Mouse (Mus musculus) myocyte (in vitro differentiated cells): ENCODE measurements at regions not wholly inside any gene's neighbourhood (a gene's known extent, or its start where the extent isn't known, plus 50 kb on each side); places are given as distances from the start of the nearest gene placed in this dataset.

Source experiments
- H3K27me3 ChIP-seq: one replicate; pipeline ENCODE4 v1.6.1; 2011; ENCODE audit not compliant: control insufficient read depth, insufficient read depth, insufficient read length
- H3K36me3 ChIP-seq: one replicate; pipeline ENCODE4 v1.6.1; 2011; ENCODE audit not compliant: control insufficient read depth, insufficient read depth
- H3K4me2 ChIP-seq: one replicate; pipeline ENCODE4 v1.6.1; 2011; ENCODE audit warnings: low read depth, control low read depth
- H3K4me3 ChIP-seq: one replicate; pipeline ENCODE4 v1.5.1; 2011; ENCODE audit warnings: mild to moderate bottlenecking, control low read depth, moderate library complexity
- H3K79me2 ChIP-seq: one replicate; pipeline ENCODE4 v1.6.1; 2011; ENCODE audit not compliant: control insufficient read depth, insufficient read depth
- H3ac ChIP-seq: one replicate; pipeline ENCODE4 v1.6.1; 2011; ENCODE audit not compliant: control insufficient read depth, insufficient read length
- CEBPB ChIP-seq: IDR thresholded peaks from 2 replicates; pipeline ENCODE4 v1.6.1; 2011; ENCODE audit warnings: mild to moderate bottlenecking, moderate library complexity; ENCODE audit not compliant: poor library complexity, insufficient read depth, severe bottlenecking
- E2F4 ChIP-seq: IDR thresholded peaks from one replicate; pipeline ENCODE4 v1.6.1; 2011; ENCODE audit warnings: mild to moderate bottlenecking, control low read depth, moderate library complexity; ENCODE audit not compliant: insufficient read depth
- MAX ChIP-seq: IDR thresholded peaks from one replicate; pipeline ENCODE4 v1.6.1; 2011; ENCODE audit warnings: low read depth, mild to moderate bottlenecking, control low read depth
- MYOD1 ChIP-seq, 3 experiments: IDR thresholded peaks; one replicate each; pipeline ENCODE4 v1.6.1; 2011; ENCODE audit warnings: control low read depth in 2 of 3, low read depth in 2 of 3, mild to moderate bottlenecking in 2 of 3, moderate library complexity in 1 of 3; ENCODE audit not compliant: insufficient read length in 2 of 3, control insufficient read depth in 1 of 3
- MYOG ChIP-seq, 3 experiments: IDR thresholded peaks; one replicate each; pipeline ENCODE4 v1.6.1; 2011; ENCODE audit warnings: control low read depth in 2 of 3, low read depth in 2 of 3, mild to moderate bottlenecking in 2 of 3; ENCODE audit not compliant: insufficient read length in 2 of 3, control insufficient read depth in 1 of 3, insufficient read depth in 1 of 3
- POLR2A ChIP-seq: IDR thresholded peaks from one replicate; pipeline ENCODE4 v1.6.1; 2011; ENCODE audit warnings: low read depth, mild to moderate bottlenecking, control low read depth, moderate library complexity; ENCODE audit not compliant: insufficient read length
- POLR2AphosphoS2 ChIP-seq: IDR thresholded peaks from one replicate; pipeline ENCODE4 v1.6.1; 2011; ENCODE audit warnings: low read depth, control low read depth; ENCODE audit not compliant: insufficient read length
- REST ChIP-seq: IDR thresholded peaks from one replicate; pipeline ENCODE4 v1.6.1; 2011; ENCODE audit warnings: mild to moderate bottlenecking, control low read depth, moderate library complexity; ENCODE audit not compliant: insufficient read depth, insufficient read length
- SRF ChIP-seq: IDR thresholded peaks from one replicate; pipeline ENCODE4 v1.6.1; 2011; ENCODE audit warnings: low read depth; ENCODE audit not compliant: control insufficient read depth, insufficient read length
- TCF12 ChIP-seq: IDR thresholded peaks from one replicate; pipeline ENCODE4 v1.6.1; 2011; ENCODE audit warnings: mild to moderate bottlenecking, control low read depth; ENCODE audit not compliant: poor library complexity, insufficient read depth, severe bottlenecking
- TCF3 ChIP-seq: IDR thresholded peaks from one replicate; pipeline ENCODE4 v1.6.1; 2011; ENCODE audit warnings: low read depth, control low read depth; ENCODE audit not compliant: insufficient read length
- USF1 ChIP-seq: IDR thresholded peaks from one replicate; pipeline ENCODE4 v1.6.1; 2011; ENCODE audit warnings: low read depth, mild to moderate bottlenecking, control low read depth, moderate library complexity

- Histone ChIP-seq H3K27me3 (no peaks in the 10 kb centered on the region), H3K4me2 (no peak overlapping the region), H3K79me2 (no peaks in the 10 kb centered on the region), H3K36me3 (no peaks in the 10 kb centered on the region), H3K4me3 (no peak overlapping the region), H3ac (no peak overlapping the region)
- no peak for TF ChIP-seq REST
- no peak for TF ChIP-seq SRF
- no peak for TF ChIP-seq POLR2AphosphoS2
- no peak for TF ChIP-seq POLR2A
- no peak for TF ChIP-seq TCF3
- TF ChIP-seq MYOG (IDR thresholded peaks at IDR 0.05; ENCODE audit: control insufficient read depth in 1 of 3, insufficient read depth in 1 of 3, insufficient read length in 2 of 3, low read depth in 2 of 3) = no peak
- TF ChIP-seq USF1 = no peak
- no peak for TF ChIP-seq E2F4
- TF ChIP-seq TCF12 = no peak
- no peak for TF ChIP-seq CEBPB
- TF ChIP-seq MAX = no peak
- TF ChIP-seq MYOD1 (IDR thresholded peaks at IDR 0.05; ENCODE audit: control insufficient read depth in 1 of 3, insufficient read length in 2 of 3, low read depth in 2 of 3) = no peak
Observed at GRCm38 (mm10) chr17:9926308-9926707, 256.8 kb upstream of the Pabpc6 start.

GRCm38 (mm10) chr17:9921326-9921725 is 251.8 kb upstream of the Pabpc6 start:
- no peak overlapping the region for H3ac ChIP-seq
- H3K4me2 ChIP-seq = no peak overlapping the region
- no peaks in the 10 kb centered on the region for H3K27me3 ChIP-seq
- H3K79me2 ChIP-seq = no peaks in the 10 kb centered on the region
- TF ChIP-seq MYOG (IDR thresholded peaks at IDR 0.05; ENCODE audit: control insufficient read depth in 1 of 3, insufficient read depth in 1 of 3, insufficient read length in 2 of 3, low read depth in 2 of 3) = no peak
- TF ChIP-seq MYOD1 (IDR thresholded peaks at IDR 0.05; ENCODE audit: control insufficient read depth in 1 of 3, insufficient read length in 2 of 3, low read depth in 2 of 3) = no peak
- no peak for TF ChIP-seq REST
- no peak for TF ChIP-seq SRF
- TF ChIP-seq MAX = no peak
- no peak for TF ChIP-seq TCF12
- TF ChIP-seq E2F4 = no peak
- no peak for TF ChIP-seq POLR2AphosphoS2
- no peak for TF ChIP-seq USF1
- TF ChIP-seq POLR2A = no peak
- TF ChIP-seq TCF3 = no peak
- no peak for TF ChIP-seq CEBPB
- H3K36me3 ChIP-seq = no peaks in the 10 kb centered on the region
- no peak overlapping the region for H3K4me3 ChIP-seq

- Histone ChIP-seq H3K36me3 (no peaks in the 10 kb centered on the region), H3K27me3 (no peaks in the 10 kb centered on the region), H3K4me2 (no peak overlapping the region), H3ac (no peak overlapping the region), H3K79me2 (no peaks in the 10 kb centered on the region), H3K4me3 (no peak overlapping the region)
- TF ChIP-seq E2F4 = no peak
Observed at GRCm38 (mm10) chr17:9917031-9917430, 247.5 kb upstream of the Pabpc6 start.

GRCm38 (mm10) chr17:9910856-9911255 is 241.3 kb upstream of the Pabpc6 start:
- no peaks in the 10 kb centered on the region for H3K79me2 ChIP-seq
- TF ChIP-seq TCF3 = no peak
- TF ChIP-seq REST = no peak
- TF ChIP-seq MYOD1 (IDR thresholded peaks at IDR 0.05; ENCODE audit: control insufficient read depth in 1 of 3, insufficient read length in 2 of 3, low read depth in 2 of 3) = no peak
- TF ChIP-seq MAX = no peak
- TF ChIP-seq E2F4 = no peak
- no peak for TF ChIP-seq CEBPB
- no peak for TF ChIP-seq USF1
- no peak for TF ChIP-seq POLR2AphosphoS2
- TF ChIP-seq SRF = no peak
- no peak for TF ChIP-seq POLR2A
- TF ChIP-seq MYOG (IDR thresholded peaks at IDR 0.05; ENCODE audit: control insufficient read depth in 1 of 3, insufficient read depth in 1 of 3, insufficient read length in 2 of 3, low read depth in 2 of 3) = no peak
- no peak for TF ChIP-seq TCF12
- no peak overlapping the region for H3ac ChIP-seq
- H3K4me2 ChIP-seq = no peak overlapping the region
- H3K27me3 ChIP-seq = no peaks in the 10 kb centered on the region
- H3K36me3 ChIP-seq = no peaks in the 10 kb centered on the region
- H3K4me3 ChIP-seq = no peak overlapping the region

GRCm38 (mm10) chr17:9907077-9907476 is 237.6 kb upstream of the Pabpc6 start:
- TF ChIP-seq SRF = no peak
- no peak for TF ChIP-seq E2F4
- TF ChIP-seq TCF12 = no peak
- no peak for TF ChIP-seq POLR2AphosphoS2
- TF ChIP-seq MAX = no peak
- no peak for TF ChIP-seq CEBPB
- no peak for TF ChIP-seq POLR2A
- no peaks in the 10 kb centered on the region for H3K79me2 ChIP-seq
- H3ac ChIP-seq = no peak overlapping the region
- H3K27me3 ChIP-seq = no peaks in the 10 kb centered on the region
- H3K4me3 ChIP-seq = no peak overlapping the region
- no peak overlapping the region for H3K4me2 ChIP-seq
- no peaks in the 10 kb centered on the region for H3K36me3 ChIP-seq
